Mouse (Mus musculus) 416B (cell line): Measurements from ENCODE around the gene Cep170.
"Not testable (repeated sequence)": the region's sequence is repeated elsewhere in the genome, so short reads cannot be mapped to it uniquely, and the experiment has no call there.

Experiments used
- DNase-seq: peaks from one replicate; pipeline ENCODE4 v3.0.0; 2011; ENCODE audit warnings: low read depth

Gene Cep170

GRCm38 (mm10) chr1:176814036-176814420, at the start of gene Cep170:
TSS of gene Cep170 (minus strand) at chr1:176814067.
- DNase-seq: peak; percentile 95

- peak; percentile 83 for DNase-seq
Observed at GRCm38 (mm10) chr1:176861981-176862644, 48.2 kb upstream of the Cep170 start.

GRCm38 (mm10) chr1:176852813-176853590, 39.1 kb upstream of the Cep170 start:
- DNase-seq: no peak

- no peak for DNase-seq
Observed at GRCm38 (mm10) chr1:176851401-176851800, 37.5 kb upstream of the Cep170 start.

- DNase-seq: no peak
Observed at GRCm38 (mm10) chr1:176849377-176849776, 35.5 kb upstream of the Cep170 start.

GRCm38 (mm10) chr1:176848613-176849290, 34.9 kb upstream of the Cep170 start:
- no peak for DNase-seq

- peak; percentile 43 for DNase-seq
Observed at GRCm38 (mm10) chr1:176847118-176847859, 33.4 kb upstream of the Cep170 start.

GRCm38 (mm10) chr1:176845082-176845977, 31.5 kb upstream of the Cep170 start:
- DNase-seq: peak; percentile 81

- not testable (repeated sequence) for DNase-seq
Observed at GRCm38 (mm10) chr1:176836562-176836961, 22.7 kb upstream of the Cep170 start.

GRCm38 (mm10) chr1:176835501-176836294, 21.8 kb upstream of the Cep170 start:
- no peak for DNase-seq

- no peak for DNase-seq
Observed at GRCm38 (mm10) chr1:176834880-176835279, 21.0 kb upstream of the Cep170 start.

GRCm38 (mm10) chr1:176833948-176834347, 20.1 kb upstream of the Cep170 start:
- no peak for DNase-seq

- DNase-seq: no peak
Observed at GRCm38 (mm10) chr1:176833257-176833656, 19.4 kb upstream of the Cep170 start.

- peak; percentile 83 for DNase-seq
Observed at GRCm38 (mm10) chr1:176832607-176833006, 18.7 kb upstream of the Cep170 start.

- DNase-seq: peak; percentile 83
Observed at GRCm38 (mm10) chr1:176832071-176832470, 18.2 kb upstream of the Cep170 start.

GRCm38 (mm10) chr1:176828666-176829065, 14.8 kb upstream of the Cep170 start:
- no peak for DNase-seq

- no peak for DNase-seq
Observed at GRCm38 (mm10) chr1:176827945-176828485, 14.1 kb upstream of the Cep170 start.

- peak; percentile 97 for DNase-seq
Observed at GRCm38 (mm10) chr1:176827365-176827764, 13.5 kb upstream of the Cep170 start.

GRCm38 (mm10) chr1:176826931-176827330, 13.1 kb upstream of the Cep170 start:
- peak; percentile 57 for DNase-seq

GRCm38 (mm10) chr1:176826186-176826585, 12.3 kb upstream of the Cep170 start:
- peak; percentile 88 for DNase-seq
